Mouse (Mus musculus) cortical plate, adult 2 months (tissue): ENCODE measurements around the gene Isy1. TPM values are rescaled to one million over a fixed set of nuclear protein-coding genes. Genes with fewer than 3 reads are reported as not detected.

Source experiments
- H3K27ac ChIP-seq: fragments of 200-500 bp; 2 replicates; pipeline ENCODE4 v1.5.1; 2012; ENCODE audit warnings: low read length, control low read depth, inconsistent platforms; ENCODE audit not compliant: insufficient read depth
- H3K4me1 ChIP-seq: fragments of 200-500 bp; 2 replicates; pipeline ENCODE4 v1.6.1; 2011; ENCODE audit warnings: low read length; ENCODE audit not compliant: control insufficient read depth, insufficient read depth
- H3K4me3 ChIP-seq: fragments of 200-500 bp; 2 replicates; pipeline ENCODE4 v1.5.1; 2011; ENCODE audit warnings: mild to moderate bottlenecking, low read length, control low read depth; ENCODE audit not compliant: insufficient read depth
- CTCF ChIP-seq: fragments of 200-500 bp; IDR thresholded peaks from 2 replicates; pipeline ENCODE4 v1.5.1; 2011; ENCODE audit warnings: mild to moderate bottlenecking, control low read depth, low read length; ENCODE audit not compliant: insufficient read depth; ENCODE audit errors: extremely low read depth
- POLR2A ChIP-seq: fragments of 200-500 bp; IDR thresholded peaks from 2 replicates; pipeline ENCODE4 v1.6.1; 2011; ENCODE audit warnings: mild to moderate bottlenecking, low read length, control low read depth; ENCODE audit not compliant: insufficient read depth; ENCODE audit errors: extremely low read depth
- polyA plus RNA-seq: library from polyadenylated mRNA; depleted of rRNA; stranded (reverse); fragments of >200 nt; gene quantifications from 2 replicates; pipeline ENCODE4 v1.2.3, GENCODE M21; 2012

Isy1 gene
- polyA plus RNA-seq, 1 experiment, result 25.1 TPM

DNA sequence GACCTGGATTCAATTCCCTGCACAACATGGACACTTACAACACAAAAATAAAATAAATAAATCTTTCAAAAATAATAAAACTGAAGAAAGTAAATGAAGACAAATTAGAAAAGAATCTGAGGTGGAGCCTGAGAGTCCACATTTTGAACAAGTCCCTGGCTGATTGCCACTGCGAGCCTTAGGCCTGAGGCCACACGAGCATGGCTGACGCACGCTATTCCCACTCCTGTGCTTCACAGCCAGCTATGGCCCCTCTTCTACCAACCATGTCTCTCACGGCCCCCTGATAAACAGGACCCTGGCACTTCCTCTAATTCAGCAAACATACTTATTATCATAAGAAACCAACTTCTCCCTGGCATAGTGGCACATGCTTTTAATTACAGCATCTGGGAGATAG is 52.0 kb downstream of the Isy1 start:
- Histone ChIP-seq H3K27ac (no peak overlapping the region), H3K4me3 (no peak overlapping the region), H3K4me1 (no peaks in the 10 kb centered on the region)
- TF ChIP-seq CTCF (no peak), POLR2A (no peak)

DNA sequence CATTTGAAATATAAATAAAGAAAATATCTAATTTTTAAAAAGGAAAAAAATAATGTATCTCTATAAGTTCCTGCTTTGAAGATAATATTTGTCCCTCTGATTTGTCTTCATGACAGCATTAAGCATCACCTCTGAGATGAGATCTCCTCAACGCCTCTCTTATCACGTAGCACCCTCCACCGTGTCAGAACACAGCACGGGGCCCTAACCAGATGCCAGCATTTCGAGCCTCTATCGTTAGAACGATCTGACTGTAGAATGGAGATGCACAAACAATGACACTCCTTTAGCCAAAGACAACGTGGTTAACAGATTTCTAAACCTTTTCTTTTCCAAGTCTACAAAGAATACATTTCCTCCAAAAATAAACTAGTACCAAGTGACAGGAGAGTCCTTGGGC is 54.6 kb downstream of the Isy1 start:
- no peak overlapping the region for H3K27ac ChIP-seq
- no peak for TF ChIP-seq CTCF
- TF ChIP-seq POLR2A, result no peak

DNA sequence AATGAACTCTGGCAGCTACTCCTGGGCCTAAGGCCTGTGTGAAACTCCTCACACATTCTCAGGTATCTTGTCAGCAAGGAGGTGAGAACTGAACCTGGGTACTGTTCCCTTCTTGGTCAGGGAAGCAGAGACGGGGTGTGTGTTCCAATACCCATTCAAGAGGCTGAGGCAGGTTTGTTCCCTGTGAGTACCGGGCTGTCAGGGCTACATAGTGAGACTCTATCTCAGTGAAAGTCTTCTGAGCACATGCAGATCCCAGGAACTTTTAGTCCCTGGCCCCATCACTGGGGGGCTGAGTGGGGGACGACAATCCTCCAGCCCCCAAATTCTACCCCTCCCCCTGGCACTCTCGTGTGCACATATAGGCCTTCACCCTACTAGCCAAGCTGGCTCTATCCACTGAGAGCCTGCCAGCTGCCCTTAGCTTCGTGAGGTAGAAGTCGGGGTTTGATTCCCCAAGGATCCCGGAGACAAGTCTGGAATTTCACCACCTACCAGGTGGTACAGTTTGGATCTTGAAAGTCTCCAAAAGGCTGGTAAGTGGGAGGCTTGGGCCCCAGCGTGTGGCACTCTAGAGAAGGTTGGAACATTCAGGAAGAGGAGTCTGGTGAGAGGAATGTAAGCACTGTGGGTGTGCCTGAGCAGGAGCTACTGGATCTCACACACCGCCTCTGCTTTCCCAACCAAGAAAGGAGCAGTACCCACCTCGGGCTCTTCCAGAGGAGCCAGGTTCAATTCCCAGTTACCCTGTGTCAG is 57.9 kb downstream of the Isy1 start:
- no peaks in the 10 kb centered on the region for H3K4me1 ChIP-seq
- H3K4me3 ChIP-seq, result no peak overlapping the region
- no peak for TF ChIP-seq POLR2A
- TF ChIP-seq CTCF, result no peak
- no peak overlapping the region for H3K27ac ChIP-seq

More for the DNA sequence above, 54.6 kb downstream of the Isy1 start:
- no peak overlapping the region for H3K4me3 ChIP-seq
- H3K4me1 ChIP-seq, result no peaks in the 10 kb centered on the region

DNA sequence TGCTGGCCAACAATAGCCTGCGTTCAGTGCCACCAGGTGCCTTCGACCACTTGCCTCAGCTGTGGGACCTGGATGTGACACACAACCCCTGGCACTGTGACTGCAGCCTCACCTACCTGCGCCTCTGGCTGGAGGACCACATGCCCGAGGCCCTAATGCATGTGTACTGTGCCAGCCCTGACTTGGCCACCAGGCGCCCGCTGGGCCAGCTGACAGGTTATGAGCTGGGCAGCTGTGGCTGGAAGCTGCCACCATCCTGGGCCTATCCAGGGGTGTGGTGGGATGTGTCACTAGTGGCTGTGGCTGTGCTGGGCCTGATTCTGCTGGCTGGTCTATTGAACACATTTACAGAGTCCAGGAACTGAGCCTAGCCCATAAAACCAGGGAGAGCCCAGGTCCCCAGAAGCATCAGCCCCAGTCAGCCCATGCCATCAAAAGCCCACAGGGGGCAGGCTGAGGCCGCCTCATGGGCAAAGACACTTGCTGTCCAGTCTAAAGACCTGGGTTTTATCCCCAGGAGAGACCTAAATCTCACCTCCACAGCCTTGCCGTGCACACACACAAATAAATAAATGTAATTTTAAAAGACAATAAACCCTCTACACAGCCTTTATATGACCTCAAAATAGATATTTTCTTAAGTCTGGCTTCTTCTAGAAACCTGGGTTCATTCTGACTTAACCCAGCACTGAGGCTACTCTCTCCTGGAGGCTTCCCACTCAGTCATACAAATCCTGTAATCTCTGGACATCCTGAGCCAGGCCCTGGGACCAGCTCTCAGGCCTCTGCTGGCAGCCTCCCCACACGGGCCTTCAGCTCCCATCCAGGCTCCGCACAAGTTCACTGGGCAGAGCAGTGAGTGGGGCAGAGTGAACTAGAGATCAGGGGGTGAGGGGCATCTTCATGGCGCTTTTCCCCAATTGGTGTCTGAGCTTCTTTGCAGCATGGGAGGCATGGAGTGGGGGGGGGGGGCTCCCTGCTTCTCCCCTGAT is 59.1 kb downstream of the Isy1 start:
- Histone ChIP-seq H3K4me3 (no peak overlapping the region), H3K27ac (no peak overlapping the region), H3K4me1 (no peaks in the 10 kb centered on the region)
- TF ChIP-seq POLR2A (no peak), CTCF (no peak)

DNA sequence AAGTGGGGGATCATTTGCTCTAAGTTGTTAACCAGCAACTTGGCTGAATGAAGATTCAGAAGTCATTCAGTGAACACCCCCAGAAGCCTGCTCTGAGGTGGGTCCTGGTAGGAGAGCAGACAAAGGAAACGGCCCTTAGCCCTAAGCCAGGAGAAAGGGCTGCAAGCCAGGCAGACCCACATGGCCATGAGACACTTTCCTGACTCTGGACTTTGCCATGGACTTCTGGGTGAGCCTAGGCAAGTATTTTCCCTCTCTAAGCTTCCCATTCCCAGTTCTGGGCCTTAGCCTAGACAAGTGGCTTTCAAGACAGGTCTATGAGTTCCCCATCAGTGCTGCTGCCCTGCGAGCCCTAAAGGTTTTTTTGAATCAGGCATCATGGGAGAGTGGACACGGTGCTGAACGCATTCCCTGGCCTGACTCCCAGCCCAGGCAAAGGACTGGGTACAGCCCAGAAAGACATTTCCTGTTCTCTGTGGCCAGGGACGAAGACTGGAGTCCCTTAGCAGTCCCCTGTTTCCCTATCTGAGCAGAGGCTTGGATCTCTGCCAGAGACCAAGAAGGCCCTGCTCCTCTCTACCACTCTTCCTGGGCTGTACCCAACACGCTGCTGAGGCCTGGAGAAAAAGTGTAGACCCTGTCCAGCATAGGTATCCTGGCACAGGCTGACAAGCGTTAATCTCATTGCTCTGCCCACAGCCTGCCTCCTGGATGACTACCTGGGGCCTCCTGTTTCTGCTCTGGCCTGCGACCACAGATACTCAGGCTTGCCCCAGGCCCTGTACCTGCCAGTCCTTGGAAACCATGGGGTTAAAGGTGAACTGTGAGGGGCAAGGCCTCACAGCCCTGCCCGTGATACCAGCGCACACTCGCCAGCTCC is 60.1 kb downstream of the Isy1 start:
- no peak overlapping the region for H3K27ac ChIP-seq
- H3K4me1 ChIP-seq, result no peaks in the 10 kb centered on the region
- TF ChIP-seq CTCF, result no peak
- no peak for TF ChIP-seq POLR2A
- no peak overlapping the region for H3K4me3 ChIP-seq

DNA sequence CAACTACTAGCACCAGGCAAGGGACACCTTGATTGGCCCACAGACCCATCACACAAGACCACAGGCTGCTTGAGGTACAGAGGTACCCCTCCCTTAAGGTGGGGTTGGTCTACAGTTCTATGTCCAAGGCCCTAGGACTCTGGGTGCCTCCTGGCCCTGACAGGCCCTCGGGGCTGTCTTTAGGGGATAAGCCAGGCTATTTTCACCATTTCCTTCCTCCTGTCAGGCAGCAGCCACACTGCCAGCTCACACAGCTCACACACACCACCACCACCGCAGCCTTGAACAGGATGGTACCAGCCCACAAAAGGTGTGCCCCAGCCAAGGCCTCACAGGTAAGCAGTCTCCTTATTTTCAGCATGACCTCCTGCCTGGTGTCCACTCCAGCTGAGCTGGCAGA is 60.8 kb downstream of the Isy1 start, which contains the start of gene Gp9:
Gene Gp9 (plus strand): TSS at position 231 of the 400 bp plus-strand sequence.
- H3K4me1 ChIP-seq, result no peaks in the 10 kb centered on the region
- H3K27ac ChIP-seq, result no peak within 1 kb of the TSS
- TF ChIP-seq POLR2A (no peak), CTCF (no peak)
- H3K4me3 ChIP-seq, result no peak within 1 kb of the TSS

DNA sequence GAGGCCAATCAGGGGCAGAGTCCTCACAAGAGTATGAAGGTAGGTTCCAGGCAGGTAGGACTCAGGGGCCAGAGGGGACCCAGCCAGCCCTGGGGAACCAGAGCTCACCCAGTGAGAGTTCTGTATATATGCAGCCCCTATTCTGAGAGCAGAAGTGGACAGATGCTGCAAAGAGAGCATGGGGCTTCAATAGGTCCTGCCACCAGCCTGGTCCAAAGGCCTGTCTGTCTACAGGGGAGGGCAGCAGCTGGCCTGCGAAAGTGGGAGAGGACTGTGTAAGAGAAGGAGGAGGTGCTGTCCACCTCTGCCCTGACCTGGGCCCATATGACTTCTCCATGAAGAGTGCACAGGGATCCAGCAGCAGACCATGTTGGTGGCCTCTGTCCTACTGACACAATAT is 61.9 kb downstream of the Isy1 start:
- Histone ChIP-seq H3K4me1 (no peaks in the 10 kb centered on the region), H3K4me3 (no peak overlapping the region), H3K27ac (no peak overlapping the region)
- no peak for TF ChIP-seq CTCF
- TF ChIP-seq POLR2A, result no peak

DNA sequence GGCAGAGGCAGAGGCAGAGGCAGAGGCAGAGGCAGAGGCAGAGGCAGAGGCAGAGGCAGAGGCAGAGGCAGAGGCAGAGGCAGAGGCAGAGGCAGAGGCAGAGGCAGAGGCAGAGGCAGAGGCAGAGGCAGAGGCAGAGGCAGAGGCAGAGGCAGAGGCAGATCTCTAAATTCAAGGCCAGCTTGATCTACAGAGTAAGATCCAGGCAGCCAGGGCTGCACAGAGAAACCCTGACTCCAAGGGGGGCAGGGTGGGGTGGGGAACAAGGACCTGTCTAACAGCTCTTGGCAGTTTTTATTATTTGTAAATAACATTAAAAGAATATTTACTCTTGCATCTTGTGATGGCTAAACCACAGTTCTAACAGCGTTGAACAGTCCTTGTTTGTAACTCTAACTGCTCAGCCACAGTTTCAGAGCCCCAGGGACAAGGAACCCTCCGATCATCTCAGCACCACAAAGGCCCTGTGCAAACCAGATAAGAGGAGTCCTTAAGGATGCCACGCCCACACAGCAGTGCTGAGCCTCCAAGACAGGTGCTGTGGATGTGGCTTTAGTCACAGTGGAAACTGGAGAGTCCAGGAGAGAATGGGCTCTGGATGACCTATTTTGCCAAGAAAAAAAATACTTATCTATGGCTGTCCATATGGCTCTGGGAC is 62.9 kb downstream of the Isy1 start:
- Histone ChIP-seq H3K4me3 (no peak overlapping the region), H3K27ac (no peak overlapping the region), H3K4me1 (no peaks in the 10 kb centered on the region)
- TF ChIP-seq CTCF (no peak), POLR2A (no peak)
